Mouse (Mus musculus) lung, postnatal 36 days (tissue): ENCODE results near the gene Hyal1.
"Not testable (repeated sequence)": the region's sequence is repeated elsewhere in the genome, so short reads cannot be mapped to it uniquely, and the experiment has no call there.

Experiments used
- DNase-seq: peaks from one replicate; pipeline ENCODE4 v3.0.0; 2022; ENCODE audit warnings: mixed read lengths

The Hyal1 gene

DNA sequence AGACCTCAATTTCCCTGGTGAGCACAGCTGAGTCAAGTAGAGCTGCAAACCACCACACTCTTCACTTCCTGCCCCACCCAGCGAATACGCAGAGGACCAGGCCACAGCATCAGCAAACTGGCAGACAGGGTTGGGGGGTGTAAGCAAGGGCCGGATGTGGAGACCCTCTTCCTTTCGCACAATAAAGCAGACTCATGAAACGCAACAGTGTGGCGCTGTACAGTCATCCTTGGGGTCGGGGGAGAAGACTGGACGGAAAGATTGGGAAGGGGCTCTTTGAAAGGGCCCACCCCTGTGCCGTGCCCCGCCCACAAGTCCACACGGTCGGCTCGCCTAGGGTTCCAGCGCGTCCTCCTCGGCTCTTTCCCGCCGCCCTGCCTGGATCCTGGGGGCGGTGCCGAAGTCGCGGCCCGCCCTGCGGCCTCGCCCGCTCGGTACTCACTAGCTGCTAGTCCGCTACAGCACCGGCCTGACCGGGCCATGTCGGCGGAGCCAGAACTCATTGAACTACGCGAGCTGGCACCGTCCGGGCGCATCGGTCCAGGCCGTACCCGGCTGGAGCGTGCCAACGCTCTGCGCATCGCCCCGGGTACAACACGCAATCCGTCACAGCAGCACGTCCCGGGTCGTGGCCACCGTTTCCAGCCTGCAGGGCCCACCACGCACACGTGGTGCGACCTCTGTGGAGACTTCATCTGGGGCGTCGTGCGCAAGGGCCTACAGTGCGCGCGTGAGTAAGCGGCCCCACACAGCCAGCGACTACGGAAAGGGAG lies 25.4 kb upstream of the Hyal1 start, which contains the start of gene Rassf1:
Gene Rassf1 (plus strand): TSS at position 439 of the 773 bp plus-strand sequence.
- peak; percentile 75 for DNase-seq

DNA sequence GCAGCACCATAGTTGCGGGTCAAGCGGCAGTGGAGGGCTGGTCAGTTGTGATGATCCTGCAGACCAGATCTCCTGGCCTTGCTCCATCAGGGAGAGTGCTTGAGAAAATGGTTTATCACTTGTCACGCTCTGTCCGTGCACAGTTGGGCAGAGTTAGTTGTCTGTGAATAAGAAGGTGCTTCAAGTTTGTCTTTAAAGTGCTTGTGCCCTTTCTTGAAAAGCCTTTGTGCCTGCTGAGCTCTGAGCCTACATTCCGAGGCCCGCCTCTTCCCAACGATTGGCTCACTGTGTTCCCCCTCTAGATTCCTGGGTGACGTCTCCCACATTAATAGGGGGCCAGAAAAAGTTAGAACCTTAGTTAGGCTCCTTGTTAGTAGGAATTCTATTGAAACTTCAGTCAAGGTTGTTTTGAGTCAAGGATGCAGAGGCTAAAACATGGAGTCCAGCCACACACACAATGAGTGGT lies 24.8 kb upstream of the Hyal1 start:
- no peak for DNase-seq

DNA sequence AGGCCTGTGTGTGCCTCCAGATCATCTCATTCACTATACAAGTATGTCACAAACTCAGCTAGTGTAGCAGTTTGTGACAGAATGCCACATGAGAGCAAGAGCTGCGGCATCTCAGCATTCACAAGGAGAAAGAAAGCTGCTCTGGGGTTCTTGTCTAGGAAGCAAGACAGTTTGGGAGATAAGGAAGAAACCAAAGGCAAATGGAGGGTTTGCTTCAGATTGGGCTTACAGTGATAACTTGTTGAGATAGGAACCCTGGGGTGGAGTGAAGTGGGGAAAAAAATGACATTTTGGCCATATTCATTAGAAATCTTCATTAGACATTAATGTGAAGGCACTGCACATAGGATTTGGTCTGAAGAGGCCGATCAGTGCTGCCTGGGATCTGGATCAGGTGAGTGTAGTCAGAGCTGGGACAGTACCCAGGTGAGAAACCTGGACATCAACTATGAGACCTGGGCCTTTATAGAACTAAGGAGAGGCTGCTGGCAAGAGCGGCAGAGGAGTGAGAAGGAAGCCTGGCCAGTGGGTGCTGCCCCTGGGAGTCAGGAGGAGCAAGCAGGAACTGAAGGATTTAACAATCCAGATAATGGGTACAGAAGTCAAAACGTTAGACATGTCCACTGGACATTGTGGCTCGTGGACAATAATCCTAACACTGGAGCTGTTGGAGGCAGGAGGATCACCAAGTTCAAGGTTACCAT lies 23.9 kb upstream of the Hyal1 start:
- DNase-seq = no peak

DNA sequence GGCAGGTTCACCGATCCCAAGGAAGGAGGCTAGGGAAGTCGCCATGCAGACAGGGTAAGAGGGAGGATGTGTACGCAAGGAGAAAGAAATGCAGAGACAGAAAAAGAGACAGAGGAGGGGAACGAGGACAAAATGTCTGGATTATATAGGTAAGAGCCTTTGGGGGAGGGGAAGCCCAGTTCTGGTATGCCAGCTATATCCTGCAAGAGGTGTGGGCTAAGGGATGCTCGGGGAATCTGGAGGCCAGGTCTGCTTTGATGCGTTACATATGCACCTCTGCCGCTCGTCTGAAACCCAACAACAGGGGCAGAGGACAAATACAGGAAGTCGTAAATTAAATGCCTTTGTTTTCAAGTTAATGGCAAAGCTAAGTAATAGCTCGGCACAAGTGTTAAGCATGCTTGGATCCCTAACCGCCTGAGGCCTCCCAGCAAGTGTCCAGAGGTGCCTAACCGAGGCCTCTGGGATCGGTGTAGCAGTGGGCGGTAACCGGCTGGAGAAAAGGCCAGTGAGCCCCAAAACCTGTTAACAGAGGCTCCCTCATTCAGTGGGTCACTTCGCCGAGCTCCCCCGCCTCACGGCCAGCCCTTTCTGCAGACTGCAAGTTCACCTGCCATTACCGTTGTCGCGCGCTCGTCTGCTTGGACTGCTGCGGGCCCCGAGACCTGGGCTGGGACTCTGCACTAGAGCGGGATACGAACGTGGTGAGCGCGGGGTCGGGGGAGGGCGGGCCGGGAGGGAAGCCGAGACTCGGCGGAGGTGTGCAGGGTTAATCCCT lies 23.0 kb upstream of the Hyal1 start:
- DNase-seq = no peak

DNA sequence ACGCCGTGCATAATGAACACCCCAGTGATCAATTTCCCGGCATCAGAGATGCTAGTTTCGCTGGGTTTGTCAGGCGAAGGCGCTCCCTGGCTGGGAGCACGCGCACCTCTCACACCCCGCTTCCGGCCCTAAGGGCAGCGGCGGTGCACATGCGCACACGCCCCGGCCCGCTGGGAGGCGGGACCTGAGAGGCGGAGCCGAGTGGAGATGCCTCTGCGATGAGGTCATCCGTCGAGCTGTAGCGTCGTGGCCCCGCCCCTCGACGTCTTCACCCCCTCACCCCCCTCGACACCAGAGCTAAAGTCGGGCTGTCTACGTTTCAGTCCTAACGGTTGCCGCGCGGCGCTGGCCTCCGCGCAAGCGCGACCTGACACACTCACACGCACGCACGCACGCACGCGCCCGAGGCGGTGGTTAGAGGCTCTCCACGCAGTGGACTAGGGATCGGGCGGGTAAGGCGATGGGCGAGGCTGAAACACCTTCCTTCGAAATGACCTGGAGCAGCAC lies 22.4 kb upstream of the Hyal1 start:
- peak; percentile 96 for DNase-seq

DNA sequence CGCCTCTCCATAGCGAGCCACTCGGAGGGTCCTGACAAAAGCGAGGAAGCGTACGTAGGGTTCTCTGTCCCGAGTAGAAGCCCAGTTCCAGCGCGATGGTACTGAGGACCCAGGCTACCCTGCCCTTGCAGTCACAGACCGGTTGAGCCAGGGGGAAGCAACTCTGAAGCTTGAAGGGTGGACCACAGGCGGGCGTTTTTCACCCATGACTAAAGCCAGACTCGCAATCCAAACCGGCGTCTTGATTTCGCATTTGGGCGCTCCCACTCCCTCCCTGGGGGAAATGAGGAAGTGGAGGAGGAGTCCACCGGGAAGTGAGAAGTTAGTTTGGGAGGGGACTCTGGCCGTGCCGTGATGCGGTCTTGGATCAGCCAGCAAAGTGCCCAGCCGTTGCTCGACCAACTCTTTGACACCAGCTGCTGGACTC lies 21.7 kb upstream of the Hyal1 start:
- peak; percentile 87 for DNase-seq

DNA sequence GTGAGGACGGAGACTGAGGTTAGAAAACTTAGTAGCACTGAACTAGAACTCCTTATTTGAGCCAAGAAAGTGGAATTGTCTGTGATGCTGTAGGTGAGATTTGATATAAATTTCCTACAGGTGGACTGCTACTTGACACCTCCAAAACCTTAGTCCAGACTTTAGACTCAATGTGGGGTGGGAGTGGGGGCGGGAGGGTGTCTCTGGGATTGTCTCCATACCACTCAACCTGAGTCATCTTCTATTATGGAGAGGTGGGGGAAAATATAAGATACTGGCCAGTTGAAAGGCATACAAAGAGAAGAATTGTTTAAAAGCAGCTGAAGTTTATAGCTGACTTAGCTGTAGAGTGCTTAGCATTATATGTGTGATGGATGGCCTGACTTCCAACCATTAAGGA lies 21.0 kb upstream of the Hyal1 start:
- no peak for DNase-seq

DNA sequence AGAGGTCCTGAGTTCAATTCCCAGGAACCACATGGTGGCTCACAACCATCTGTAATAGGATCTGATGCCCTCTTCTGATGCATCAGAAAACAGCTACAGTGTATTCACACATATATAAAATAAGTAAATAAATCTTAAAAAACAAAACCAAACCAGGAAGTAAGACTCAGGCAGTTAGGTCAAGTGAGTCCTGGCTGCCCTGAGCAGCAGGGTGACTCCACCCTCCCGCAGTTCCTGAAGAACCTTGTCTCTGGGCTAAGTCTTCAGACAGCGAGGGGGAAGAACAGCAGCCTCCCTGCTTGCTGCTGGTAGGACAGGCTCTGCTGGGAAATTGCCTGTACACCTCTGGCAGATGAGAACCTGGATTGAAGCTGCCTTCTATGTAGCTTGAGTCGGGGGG lies 20.4 kb upstream of the Hyal1 start:
- DNase-seq = no peak

DNA sequence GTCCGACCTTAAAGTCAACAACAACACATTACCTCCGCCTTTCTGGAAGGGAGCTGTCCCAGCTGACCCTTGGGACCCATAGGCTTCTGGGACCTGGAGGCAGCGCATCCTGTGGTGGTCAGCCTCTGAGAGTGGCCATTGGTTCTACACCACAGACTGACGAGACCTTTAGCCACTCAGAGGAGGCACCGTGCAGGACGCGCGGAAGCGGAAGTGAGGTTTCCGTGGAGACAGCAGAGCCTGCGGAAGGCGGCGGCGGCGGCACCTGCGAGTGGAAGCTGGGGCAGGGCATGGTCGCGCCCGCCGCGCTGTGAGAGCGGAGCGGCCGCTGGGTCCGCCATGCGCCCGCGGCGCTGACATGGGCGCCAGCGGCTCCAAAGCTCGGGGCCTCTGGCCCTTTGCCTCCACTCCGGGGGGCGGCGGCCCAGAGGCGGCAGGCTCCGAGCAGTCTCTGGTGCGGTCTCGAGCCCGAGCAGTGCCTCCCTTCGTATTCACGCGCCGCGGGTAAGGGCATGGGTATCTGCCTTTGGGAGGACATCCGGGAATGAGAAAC lies 13.6 kb upstream of the Hyal1 start, which contains the start of gene Tusc2:
Gene Tusc2 (plus strand): TSS at position 227 of the 553 bp plus-strand sequence.
- DNase-seq = peak; percentile 98

DNA sequence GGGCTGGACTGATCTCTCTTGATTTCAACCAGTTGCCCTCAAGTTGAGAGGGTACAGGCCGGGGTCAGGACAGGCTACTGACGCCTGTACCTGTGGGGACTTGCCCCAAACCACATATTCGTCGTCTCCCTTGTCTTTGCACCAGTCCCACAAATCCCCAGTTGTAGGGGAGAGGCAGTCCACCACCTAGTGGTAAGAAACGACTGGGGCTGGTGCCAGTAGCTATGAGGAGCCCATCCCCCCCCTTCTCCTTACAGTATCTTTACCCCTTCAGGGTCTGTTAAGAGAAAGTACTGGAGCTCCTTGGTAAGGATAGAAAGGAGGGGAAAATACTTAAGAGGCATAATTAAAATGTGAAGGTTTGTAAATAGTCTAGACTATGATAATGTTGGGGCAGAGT lies 11.2 kb upstream of the Hyal1 start:
- DNase-seq = not testable (repeated sequence)

DNA sequence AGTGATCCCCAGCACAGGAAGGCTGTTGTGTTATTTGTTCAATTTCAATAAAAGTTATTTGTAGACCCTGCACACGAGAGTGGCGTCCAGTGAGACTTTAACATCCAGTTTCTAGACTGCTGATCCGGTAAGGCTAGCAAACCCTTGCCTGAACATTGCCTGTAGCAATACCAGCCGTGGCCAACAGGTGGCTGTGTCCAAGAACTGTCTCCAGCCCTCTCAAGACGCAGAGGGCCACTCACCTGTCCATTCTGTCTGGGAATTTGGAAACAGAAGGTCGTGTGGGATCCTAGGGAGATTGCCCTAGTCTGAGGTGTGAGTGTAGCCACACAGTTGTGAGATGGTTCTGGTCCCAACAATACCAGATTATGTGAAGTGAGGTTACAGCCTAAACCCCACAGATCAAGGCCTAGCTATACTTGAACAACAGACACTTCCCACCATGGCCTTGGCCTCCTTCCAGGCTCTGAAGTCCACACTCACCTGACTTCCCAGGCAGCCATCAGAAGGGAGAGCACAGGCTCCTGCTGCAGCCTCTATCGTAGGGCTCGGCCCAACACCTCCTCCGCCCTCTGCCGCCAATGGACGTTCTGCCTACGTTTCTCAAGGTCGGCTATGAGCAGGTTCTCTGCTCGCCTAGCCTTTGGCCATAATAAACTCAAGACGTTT lies 10.6 kb upstream of the Hyal1 start:
- peak; percentile 97 for DNase-seq

DNA sequence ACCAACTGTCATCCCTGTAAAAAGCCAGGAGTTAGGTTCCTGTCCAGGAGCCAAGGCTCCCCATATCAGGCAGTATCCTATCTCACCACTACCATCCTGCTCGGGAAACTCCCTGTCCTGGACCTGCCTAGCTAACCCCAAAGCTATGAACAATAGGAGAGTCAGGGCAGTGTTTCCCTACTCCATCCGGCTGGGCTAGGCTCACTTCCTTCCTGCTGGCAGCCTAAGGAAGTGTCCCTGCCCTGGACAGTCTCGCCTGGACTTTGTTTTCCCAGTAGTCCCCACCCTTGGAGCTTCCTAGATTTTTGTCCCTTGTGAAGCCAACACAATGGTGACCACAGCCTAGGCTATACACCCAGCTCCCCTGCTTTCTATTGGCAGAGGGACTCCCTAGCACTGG lies 9.9 kb upstream of the Hyal1 start:
- DNase-seq = peak; percentile 88

DNA sequence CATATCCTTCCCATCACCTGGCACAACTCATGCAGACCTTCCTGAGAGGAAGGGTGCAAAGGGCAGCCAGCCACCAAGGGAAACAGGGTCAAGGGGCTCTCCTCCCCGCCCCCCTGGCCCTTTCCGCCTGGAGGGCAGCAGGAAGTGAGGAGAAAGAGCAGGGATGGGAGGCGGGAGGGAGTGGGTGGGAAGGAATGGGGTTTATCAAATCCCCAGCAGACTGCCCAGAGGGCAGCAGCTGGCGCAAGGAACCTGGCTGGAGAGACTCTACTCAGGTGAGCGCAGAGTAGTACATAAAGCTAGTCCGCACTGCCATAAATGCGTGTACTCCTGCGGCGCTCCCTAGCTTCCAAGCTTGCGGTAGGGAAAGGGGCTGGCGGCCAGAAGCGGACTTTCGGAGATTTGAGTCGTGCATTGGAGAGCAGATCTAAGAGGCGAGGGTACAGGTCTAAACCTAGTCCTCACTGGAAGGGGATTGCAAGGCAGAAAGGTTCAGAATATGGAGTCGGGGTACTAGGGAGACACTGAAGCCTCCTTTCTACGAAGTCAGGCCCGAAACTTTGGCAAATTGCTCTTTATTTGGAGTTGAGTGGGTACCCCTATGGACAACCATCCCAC lies 8.9 kb upstream of the Hyal1 start, which contains the start of gene Hyal2:
Gene Hyal2 (plus strand): TSS at position 244 of the 618 bp plus-strand sequence.
- peak; percentile 78 for DNase-seq

DNA sequence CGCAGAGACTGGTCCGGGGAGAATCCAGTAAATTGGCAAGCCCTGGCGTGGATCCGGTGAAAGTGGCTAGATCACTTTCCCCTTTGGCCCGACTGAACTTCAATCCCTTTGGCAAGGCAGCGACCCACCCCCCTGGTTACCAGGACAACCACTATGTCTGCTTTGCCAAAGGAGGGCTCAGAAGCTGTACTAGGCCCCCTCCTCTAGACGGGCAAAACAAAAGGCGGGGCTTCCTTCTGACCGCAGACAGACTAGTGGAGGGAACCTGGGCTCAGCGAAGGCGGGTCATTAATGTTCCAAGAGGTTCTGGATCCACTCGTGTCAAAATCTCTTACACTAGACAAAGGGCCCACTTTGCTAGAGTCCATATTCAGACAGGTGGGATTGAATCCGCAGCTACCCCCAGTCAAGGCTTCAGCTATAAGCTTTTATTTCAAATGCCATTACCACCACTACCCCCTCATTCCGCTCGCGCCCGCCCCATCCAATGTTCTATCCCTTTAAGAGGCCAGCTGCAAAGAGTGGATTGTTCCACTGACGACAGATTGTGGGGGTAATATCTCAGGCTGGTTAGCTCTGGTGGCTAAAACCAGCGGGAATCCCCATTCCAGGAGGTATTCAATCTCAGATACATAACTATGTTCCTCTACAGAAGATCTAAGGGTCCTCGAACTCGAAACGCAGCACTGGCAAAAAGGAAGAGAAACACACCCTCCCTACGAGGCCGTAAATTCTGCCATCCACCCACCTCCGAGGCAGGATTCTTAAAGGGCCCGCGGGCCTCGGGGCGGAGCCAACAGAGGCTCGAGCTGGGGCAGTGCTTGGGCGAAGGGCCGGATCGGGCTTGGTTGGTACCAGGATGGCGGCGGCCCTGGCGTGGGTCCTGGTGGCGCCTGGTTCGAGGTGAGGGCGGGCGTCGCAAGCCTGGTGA lies 8.1 kb upstream of the Hyal1 start:
- peak; percentile 93 for DNase-seq

DNA sequence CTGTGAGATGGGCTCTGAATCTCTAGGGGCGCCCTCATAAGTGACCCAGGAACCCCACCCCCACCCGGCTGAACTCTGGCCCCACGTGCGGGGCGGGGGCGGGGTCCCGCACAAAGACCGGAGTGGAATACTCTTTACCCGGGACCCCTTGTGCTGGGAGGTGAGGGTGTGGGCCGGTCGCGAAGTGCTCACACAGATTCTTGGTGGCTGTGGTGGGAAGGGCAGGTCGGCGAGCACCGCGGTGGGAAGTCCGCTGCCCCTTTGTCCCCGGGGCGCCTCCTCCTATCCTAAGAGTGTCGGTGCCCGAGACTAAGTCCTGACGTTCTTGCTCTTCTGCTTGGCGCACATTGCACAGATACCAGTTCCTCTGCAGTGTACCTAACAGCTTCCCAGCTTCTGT lies 7.5 kb upstream of the Hyal1 start:
- no peak for DNase-seq

DNA sequence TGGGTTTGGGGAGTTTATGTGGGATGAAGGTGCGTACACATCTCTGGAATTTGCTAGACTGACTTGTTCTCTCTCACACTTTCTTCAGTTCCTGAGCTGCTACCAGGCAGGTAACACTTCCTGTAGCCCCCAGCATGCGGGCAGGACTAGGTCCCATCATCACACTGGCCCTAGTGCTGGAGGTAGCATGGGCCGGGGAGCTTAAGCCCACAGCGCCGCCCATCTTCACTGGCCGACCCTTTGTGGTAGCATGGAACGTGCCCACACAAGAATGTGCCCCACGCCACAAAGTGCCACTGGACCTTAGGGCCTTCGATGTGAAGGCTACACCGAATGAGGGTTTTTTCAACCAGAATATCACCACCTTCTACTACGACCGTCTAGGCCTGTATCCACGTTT lies 6.7 kb upstream of the Hyal1 start:
- no peak for DNase-seq

DNA sequence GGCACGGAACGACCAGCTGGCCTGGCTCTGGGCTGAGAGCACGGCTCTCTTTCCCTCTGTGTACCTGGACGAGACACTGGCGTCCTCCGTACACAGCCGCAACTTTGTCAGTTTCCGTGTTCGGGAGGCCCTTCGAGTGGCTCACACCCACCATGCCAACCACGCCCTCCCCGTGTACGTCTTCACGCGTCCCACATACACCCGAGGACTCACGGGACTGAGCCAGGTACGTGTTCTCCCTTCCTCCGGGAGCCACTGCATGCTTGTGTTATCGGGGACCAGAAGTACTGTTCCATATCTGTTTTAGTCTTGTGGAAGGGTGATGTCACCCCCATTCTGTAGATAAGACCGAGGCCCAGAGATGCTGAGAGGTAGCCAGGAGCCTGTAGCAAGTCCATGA lies 5.9 kb upstream of the Hyal1 start:
- DNase-seq = no peak

DNA sequence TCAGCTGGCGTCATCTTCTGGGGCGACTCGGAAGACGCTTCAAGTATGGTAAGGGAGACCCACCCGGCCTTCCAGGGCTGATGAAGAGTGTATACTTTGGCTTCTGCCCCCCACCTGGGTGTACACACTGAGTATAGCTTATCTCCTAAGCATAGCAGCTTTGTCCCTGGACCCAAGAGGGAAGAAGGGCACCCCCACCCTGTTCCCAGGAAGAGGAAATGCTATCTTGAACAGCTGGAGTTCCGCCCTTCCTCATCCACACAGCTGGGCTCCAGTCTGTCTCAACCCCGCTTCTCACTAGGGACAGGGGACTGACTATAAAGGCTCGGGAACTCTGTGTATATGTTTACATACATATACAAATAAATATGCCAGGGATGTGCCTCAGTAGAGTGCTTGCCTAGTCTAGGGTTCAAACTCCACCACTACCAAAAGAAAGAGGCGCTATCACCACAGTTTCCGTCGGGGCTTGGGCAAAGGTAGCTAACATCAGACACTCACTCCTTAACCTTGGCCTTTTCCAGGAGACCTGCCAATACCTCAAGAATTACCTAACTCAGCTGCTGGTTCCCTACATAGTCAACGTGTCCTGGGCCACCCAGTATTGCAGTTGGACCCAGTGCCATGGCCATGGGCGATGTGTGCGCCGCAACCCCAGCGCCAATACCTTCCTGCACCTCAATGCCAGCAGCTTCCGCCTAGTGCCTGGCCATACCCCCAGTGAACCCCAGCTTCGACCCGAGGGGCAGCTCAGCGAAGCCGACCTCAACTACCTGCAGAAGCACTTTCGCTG lies 5.0 kb upstream of the Hyal1 start:
- DNase-seq = peak; percentile 71

DNA sequence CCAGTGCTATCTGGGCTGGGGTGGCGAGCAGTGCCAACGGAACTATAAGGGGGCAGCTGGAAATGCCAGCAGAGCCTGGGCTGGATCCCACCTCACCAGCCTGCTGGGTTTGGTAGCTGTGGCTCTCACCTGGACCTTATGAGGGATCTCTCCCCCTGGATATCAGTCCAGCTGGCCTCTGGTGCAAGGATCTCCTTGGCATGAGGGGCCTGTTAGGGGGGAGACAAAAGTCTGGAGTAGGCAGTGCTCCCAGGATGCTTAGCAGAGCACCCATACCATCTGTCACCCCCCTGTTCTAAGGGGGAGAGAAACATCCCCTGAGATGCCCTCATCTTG lies 4.4 kb upstream of the Hyal1 start:
- no peak for DNase-seq

DNA sequence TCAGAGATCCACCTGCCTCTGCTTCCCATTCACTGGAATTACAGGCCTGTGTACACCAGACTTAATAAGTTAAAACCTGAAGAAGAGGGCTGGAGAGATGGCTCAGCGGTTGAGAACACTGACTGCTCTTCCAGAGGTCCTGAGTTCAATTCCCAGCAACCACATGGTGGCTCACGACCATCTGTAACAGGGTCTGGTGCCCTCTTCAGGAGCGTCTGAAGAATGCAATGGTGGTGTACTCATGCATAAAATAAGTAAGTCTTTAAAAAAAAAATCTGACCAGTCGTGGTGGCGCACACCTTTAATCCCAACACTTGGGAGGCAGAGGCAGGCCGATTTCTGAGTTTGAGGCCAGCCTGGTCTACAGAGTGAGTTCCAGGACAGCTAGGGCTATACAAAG lies 3.0 kb upstream of the Hyal1 start:
- DNase-seq = not testable (repeated sequence)
